Mouse (Mus musculus) bone marrow, adult 2 months (tissue): Measurements from ENCODE around the gene Gm9046.
"Not testable (repeated sequence)": the region's sequence is repeated elsewhere in the genome, so short reads cannot be mapped to it uniquely, and the experiment has no call there.

Experiments
- CTCF ChIP-seq: fragments of 200-500 bp; IDR thresholded peaks from 2 replicates; pipeline ENCODE4 v1.5.1; 2011; ENCODE audit warnings: low read length, control low read depth; ENCODE audit not compliant: control insufficient read depth, insufficient read depth
- POLR2A ChIP-seq: fragments of 200-500 bp; IDR thresholded peaks from 2 replicates; pipeline ENCODE4 v1.6.1; 2011; ENCODE audit warnings: low read depth, mild to moderate bottlenecking, control low read depth, low read length, borderline replicate concordance; ENCODE audit not compliant: control insufficient read depth

- not testable (repeated sequence) for TF ChIP-seq POLR2A, CTCF
Measured at GRCm38 (mm10) chr10:118343155-118343554, at the start of gene Gm9046.
